Mouse (Mus musculus) fat pad, adult 2 months (tissue): ENCODE measurements around the gene St6galnac4.
A peak's percentile ranks its signal among the peaks of the same experiment; 100 is the strongest.

ENCODE experiments used
- DNase-seq: peaks from one replicate; pipeline ENCODE4 v3.0.0-alpha.2; 2011; ENCODE audit warnings: low read depth, low spot score; ENCODE audit errors: extremely low read depth

St6galnac4 gene

GRCm38 (mm10) chr2:32570698-32571494, 16.0 kb upstream of the St6galnac4 start, which contains the start of gene Dpm2:
TSS of gene Dpm2 (plus strand) at chr2:32570858.
- DNase-seq: peak; percentile 43

DNA sequence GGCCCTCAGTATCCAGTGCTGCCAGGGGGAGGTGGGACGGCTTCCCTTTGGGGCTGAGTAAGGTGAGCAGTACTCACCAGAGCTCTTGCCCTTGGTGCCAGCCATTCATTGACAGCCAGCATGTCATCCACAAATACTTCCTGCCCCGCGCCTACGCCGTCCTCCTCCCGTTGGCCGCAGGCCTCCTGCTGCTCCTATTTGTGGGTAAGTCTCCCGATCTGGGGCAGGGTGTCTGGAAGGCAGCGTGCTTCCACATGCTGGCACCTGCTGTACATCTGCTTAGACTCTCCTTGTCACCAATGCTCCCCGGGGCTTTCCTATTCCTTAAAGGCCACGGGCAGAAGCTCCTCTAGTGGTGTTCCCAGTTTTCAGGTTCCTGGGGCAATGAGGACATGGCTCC, 14.7 kb upstream of the St6galnac4 start:
- DNase-seq: no peak

DNA sequence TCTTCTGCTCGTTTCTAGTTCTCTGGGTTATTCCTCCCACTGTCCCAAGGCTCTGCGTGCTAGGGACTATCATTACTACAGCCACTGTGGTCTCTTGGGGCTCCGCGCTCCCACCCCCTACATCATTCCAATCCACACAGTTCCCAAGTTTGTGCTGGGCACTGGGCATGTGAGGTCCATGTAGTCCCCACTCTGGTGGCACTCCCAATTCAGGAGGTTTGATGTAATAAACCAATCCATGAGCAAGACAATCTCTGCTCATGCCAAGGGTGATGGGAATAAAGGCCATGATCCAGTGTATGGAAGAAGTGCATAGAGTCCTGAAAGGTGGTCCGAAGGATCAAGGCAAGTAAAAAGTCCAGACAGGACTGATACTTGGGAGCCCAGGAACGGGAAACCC, 12.4 kb upstream of the St6galnac4 start, which contains the start of gene Pip5kl1:
Gene Pip5kl1, plus strand, starts transcription at position 301 of the 400 bp plus-strand sequence.
- DNase-seq: no peak

GRCm38 (mm10) chr2:32574901-32575585, 11.9 kb upstream of the St6galnac4 start:
- no peak for DNase-seq

DNA sequence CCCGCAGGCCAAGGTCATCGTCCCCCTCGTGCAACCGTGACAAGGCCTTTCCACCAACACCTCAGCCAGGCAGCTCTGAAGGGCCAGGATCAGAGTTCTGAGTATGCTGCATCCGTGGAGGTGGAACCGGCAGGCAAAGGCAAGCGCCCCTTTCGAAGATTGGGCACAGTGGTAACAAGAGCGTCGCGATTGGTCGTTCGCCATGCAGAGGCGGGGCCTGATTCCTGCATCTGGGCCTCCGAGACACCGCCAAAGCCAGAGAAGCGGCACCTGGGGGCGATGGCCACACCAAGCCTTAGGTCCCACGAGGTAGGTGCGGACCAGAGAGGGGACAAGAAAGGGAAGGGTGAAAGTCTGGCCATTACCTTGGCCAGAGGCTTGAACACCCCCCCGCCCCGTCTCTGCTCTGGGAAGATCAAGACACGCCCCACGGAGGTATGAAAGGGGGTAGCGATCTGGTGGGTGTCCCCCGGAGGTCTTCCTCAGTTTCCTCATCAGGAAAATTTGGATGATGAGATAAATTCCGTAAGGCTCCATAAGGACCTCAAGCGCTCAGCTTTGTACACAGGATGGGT, 11.2 kb upstream of the St6galnac4 start, which contains the start of gene 9430097D07Rik:
Gene 9430097D07Rik, minus strand, starts transcription at position 99 of the 575 bp plus-strand sequence.
- no peak for DNase-seq

DNA sequence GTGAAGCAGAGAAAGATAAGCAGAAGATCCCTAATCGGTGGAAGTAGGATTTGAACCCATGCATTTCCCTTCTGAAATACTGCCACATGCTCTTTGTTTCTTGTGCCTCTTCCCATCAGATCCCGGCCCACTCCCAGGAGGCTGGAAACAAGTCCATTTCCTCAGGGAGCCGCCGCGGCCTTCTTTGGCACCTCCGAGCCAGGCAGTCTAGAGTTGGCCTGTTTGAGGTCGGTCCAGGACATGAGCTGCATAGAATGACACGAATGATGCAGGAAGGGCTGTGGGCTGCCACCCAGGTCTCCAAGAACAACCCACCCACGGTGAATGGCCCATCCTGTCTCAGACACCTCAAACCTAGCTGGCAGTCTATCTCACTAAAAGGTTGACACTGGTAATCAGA, 10.4 kb upstream of the St6galnac4 start:
- no peak for DNase-seq

- no peak for DNase-seq
Observed at GRCm38 (mm10) chr2:32578146-32579046, 8.5 kb upstream of the St6galnac4 start.

- no peak for DNase-seq
Observed at GRCm38 (mm10) chr2:32581450-32582095, 5.3 kb upstream of the St6galnac4 start.

DNA sequence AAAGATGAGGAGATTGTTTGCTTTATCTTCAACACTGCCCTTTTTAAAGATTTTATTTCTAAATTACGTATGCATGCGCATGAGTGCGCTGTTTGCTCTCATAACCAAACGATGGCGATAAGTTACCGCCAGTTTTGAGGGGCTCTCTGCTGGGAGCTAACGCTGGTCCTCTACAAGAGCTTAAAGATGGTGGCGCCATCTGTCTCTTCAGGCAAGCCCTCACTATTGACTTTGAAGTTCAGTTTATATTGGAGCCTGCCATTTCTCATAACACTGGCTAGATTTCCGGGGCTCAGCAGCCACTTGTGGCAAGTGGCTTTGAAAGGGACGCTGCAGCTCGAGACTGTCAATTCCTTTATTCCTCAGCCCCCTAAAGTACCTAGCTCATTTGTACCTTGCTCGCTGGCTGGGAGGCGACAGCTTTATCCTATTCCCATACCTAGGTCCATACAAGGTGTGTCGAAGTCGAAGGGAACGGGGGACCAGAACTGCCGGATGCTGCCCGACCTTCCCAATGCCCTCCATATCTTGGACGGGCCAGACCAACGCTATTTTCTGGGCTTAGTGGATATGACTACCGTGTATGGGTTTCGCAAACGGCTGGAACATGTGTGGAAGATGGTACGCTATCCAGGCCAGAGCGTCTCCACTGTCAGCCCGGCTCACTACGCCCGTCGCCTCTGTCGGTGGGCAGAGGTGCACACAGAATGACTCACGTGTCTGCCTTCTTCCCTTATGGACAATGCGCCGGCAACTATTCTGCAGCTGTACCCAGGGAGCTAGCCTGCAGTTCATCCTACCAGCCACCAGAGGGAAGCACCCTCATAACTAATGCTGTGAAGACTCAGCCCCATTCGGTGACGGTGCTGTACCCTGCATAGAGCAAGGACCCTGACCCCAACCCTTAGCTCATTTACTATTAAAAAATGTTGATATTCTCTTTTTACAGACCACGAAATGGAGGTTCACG, 3.8 kb upstream of the St6galnac4 start:
- no peak for DNase-seq

GRCm38 (mm10) chr2:32585149-32585714, 1.7 kb upstream of the St6galnac4 start:
- DNase-seq: no peak

GRCm38 (mm10) chr2:32587731-32588321, 931 bp downstream of the St6galnac4 start:
- DNase-seq: no peak

GRCm38 (mm10) chr2:32589213-32589795, 2.4 kb downstream of the St6galnac4 start:
- no peak for DNase-seq

- DNase-seq: no peak
Observed at GRCm38 (mm10) chr2:32590224-32590623, 3.3 kb downstream of the St6galnac4 start.

DNA sequence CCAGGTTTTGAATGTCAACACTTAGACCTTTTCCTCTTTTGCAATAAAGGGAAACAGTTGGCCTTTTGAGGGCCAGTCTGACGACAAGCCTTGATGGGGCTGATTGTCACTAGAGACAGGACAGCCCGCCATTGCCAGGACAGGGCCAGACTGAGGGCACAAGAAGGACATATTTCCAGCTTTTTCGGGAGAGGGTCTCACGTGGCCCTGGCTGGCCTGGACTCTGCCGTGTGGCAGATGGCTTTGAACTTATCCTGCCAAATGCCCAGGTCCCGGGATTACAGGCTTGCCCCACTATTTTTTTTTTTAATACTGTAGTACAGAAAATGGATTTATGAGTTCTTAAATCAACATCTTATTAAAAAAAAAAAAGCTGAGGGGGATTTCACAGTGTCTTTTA, 4.4 kb downstream of the St6galnac4 start:
- no peak for DNase-seq

- no peak for DNase-seq
Observed at GRCm38 (mm10) chr2:32596725-32597124, 9.8 kb downstream of the St6galnac4 start.

GRCm38 (mm10) chr2:32597248-32597647, 10.4 kb downstream of the St6galnac4 start:
- no peak for DNase-seq

DNA sequence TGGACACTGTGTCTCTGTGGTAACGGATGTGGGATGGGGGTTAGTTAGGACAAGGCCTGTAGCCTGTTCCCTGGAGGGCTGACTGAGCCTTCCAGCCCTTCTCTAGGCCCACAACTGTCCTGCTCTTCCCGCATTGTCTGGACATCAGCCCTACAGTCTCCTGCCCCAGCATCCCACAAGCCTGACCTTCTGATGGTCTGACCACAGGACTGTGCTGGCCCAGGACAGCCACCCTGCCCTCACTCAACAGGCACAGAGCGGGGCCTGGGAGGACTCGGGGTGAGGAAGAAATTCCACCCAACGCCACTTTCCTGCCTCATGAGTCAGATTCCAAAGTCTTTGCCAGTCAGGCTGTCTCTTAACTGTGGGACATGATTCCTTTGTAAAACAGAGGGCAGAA, 10.8 kb downstream of the St6galnac4 start:
- no peak for DNase-seq

DNA sequence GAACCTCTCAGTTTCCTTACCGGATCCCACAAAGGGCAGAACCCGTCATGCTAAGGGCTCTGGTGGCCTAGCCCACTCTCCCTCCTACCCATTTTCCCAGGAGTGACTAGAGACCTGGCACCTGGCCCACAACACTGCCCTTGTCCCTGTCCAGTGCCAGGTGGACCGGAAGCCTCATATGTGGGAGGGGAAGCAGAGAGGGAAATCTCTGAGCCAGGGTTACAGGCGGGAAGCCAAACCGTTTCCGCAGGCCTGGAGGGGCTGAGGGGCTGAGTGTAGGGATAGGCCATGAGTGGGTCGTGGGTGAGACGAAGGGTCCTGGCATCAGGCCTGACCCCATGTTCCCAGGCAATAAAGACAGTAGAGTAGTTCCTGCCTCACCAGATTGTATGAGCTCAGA, 11.6 kb downstream of the St6galnac4 start:
- DNase-seq: no peak
